Mouse (Mus musculus) layer of hippocampus, postnatal 10 days (tissue): ENCODE measurements around the gene R3hdml. TPM values are rescaled to one million over a fixed set of nuclear protein-coding genes. Genes with fewer than 3 reads are reported as not detected.
"Not testable (repeated sequence)": the region's sequence is repeated elsewhere in the genome, so short reads cannot be mapped to it uniquely, and the experiment has no call there.

Experiments used
- DNase-seq, 2 experiments: peaks; one replicate each; pipeline ENCODE4 v3.0.0; 2021; ENCODE audit warnings: low spot score in 2 of 2
- long read RNA-seq: library from polyadenylated mRNA; stranded (forward); transcript quantifications from one replicate; pipeline ENCODE4 v2.0.0, GENCODE M21; 2023
- total RNA-seq, 2 experiments: library from RNA; stranded (reverse); gene quantifications; 2 replicates each; pipeline ENCODE4 v1.2.3; 2021

Gene R3hdml
- total RNA-seq: under 1 TPM; 0.51 to 0.55 TPM
- long read RNA-seq, partial matches to known transcripts: 0 of 1 reads
- long read RNA-seq, other reads (novel, unspliced or antisense): 1 of 1 reads

DNA sequence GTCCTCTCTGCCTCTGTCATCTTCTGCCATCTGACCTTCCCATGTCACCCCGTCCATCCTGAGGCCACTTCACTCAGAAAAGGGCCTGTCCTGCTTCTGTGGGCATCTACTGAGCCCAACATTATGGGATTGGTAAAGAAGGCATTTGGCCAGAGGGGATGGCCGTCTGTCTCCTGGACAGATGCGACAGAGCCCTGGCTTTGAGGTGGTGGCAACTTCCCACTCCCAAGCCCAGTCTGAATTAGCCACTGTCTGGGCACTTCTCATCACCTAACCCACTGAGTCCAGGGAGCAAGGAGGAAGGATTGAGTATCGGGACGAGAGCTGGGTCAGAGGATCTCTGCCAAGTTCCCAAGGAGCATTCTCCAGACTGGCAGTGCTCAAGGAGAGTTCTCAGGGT is at the start of gene R3hdml:
TSS of gene R3hdml (plus strand) at position 301 of the 400 bp plus-strand sequence.
- no peak for DNase-seq

DNA sequence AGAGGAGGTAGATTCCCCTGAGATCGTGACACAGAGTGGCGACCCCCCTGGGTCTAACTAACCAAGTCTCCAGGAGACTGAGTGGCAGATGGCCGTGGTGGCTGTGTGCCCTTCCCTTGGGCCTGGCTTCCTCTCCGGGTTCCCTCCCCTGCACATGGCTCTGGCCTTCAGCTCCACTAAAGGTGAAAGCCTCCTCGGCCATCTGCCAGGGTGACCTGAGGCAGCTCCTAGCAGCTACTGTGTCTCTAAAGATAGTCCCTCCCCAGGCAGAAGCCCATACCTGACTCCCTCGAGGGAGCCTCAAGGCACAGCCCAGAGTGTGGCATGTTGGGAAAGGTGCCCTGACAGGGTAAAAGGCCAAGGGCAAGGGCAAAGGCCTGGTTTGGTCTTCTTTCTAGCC is 48.6 kb upstream of the R3hdml start:
- DNase-seq: no peak

DNA sequence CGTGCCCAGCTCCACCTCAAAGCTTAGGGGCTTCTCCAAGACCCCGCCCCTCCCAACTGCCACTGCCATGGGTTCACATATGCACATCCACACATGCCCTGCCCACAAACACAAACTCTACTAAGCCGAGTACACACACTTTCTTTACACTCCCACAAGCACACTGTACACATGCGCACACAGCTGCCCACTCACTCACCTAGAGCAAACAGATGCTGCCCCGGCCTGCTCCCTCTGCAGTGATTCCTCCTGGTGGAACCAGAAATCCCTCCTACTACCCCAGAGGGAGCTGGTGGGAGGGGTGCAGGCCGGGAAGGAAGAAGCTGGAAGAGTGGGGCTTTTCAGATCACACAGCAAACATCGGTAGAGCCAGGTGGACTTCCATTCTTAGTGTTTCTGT is 48.1 kb upstream of the R3hdml start:
- no peak for DNase-seq

DNA sequence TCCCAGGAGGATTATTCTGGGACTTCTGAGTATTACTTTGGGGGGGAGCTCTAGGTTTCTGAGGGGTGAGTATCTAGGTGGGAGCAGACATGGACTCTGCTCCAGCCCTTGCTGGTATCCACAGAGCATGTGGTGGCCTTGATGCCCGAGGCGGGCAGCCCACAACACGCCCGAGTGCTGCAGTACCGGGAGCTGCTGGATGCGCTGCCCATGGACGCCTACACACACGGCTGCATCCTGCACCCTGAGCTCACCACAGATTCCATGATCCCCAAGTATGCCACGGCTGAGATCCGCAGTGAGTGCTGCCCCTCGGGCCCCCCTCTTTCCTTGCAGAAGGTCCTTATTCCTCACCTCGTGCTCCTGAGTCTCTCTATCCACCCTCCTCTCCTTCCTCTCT is 44.7 kb upstream of the R3hdml start:
- DNase-seq: no peak

DNA sequence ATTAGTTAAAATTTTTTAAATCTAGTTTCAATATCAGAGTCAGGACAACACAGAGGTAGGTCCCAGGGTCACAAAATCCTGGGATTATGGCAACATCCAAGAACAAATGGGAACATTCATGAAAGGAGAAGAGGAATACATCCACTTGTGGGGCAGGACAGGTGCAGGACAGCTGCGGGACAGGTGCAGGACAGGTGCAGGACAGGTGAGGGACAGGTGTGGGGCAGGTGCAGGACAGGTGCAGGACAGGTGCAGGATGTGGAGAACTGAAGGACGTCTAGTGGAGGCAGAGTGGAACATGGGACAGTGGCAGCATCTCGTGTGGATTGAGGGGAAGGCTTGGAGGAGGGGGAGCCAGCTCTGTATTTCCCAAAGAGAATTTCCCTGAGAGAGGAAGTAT is 42.8 kb upstream of the R3hdml start:
- no peak for DNase-seq

DNA sequence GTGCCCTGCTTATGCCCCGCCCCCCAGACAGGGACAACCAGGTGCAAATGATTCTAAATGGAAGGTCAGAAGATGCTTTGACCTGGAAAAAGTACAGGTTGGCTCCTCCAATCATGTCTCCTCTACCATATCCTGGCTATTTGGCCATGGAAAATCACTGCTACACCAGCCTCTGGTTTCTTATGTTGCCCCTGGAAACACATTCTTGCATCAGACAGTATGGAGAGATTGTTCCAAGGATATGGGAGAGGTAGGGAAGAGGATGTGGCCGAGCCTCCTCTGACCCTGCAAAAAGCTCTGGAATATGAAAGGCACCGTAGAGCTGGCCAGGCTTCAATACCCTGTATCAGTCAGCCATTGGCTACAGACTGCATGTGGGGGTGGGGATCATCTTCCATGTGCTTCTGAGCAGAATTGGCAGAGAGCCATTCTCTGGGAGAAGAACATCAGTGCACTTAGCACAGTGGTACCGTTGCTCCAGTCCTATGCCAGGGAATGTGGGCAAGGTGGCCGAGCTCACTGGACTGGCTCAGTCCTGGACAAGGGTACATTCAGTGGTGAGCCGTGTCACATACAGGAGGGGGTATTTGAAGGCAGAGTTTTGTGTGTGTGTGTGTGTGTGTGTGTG is 41.3 kb upstream of the R3hdml start:
- peak in 1 of 2 experiments; percentile 49 for DNase-seq

DNA sequence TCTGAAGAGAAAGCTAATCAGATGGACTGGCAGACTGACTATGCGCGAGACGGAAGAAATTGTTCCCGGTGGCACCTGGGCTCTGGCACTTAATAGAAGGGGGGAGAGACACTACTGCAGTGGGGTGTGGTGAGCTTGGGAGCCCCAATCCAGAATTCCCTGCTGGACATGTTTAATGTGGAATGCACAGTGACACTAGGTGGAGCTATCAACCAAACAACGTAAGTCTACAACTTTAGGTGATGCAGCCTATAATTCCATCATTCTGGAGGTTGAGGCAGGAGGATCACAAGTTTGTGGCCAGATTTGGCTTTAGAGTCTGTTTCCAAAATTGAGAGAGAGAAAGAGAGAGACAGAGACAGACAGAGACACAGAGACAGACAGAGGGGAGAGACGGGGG is 39.4 kb upstream of the R3hdml start:
- no peak for DNase-seq

DNA sequence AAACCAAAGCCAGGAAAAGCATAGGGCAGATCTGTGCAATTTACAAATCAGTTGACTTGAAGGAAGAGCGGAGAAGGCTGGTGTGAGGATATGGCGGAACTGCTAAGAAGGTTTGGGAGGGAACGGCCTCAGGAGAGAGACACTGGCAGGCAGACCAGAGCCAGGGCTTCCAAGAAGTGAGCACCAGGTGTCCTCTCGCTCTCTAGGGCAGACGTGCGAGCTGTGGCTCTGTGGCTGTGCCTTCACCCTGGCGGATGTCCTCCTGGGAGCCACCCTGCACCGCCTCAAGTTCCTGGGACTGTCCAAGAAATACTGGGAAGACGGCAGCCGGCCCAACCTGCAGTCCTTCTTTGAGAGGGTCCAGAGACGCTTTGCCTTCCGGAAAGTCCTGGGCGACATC is 38.7 kb upstream of the R3hdml start:
- DNase-seq: no peak

DNA sequence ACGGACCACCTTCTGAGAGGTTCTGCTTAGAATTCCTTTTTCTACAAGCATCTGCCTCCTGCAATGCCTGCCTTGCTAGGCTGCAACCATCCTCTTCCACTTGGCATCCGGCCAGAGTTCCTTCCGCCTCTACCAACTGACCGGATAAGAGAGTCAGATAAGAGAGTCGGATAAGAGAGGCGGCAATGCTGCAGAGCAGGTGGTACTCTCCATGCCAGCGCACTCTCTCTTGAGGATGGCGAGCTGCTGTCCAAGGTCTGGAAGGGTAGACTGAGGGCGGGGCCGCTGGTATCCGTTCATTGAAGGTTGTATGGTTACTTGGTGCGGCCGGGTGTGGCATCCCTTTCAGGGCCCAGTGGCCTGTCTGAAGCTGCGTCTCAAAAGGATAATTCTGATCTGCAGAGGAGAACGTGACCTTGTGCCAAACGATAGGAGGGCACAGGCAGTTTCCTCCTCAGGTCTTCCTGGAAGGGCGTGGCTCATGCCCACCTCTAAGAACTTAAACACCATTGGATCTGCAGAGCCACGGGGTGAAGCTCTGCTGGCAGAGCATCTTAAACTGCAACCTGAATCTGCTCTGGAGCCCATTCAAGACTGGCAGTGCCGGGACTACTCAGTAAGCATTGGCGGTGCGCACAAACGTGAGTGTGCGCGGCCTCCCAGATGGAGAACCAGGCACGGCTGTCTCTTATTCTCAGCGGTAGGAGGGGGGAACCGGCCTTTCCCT is 33.4 kb upstream of the R3hdml start:
- DNase-seq: no peak

DNA sequence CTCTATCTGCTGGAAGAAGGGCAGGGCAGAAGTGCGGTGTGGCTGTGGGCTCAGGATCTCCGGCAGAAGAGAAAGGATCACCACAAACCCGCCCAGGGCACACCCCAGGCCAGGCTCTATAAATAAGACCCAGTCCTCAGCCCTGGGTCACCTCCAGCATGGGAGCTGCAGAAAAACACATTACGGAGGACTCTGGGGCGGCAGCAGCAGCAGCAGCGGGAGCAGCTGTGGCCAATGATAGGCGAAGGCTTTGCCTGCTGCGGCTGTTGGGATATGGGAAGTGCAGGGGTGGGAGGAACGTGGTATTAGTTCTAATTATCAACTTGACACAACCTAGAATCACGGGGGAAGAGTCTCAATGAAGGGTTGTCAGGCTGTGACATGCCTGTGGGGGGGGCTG is 32.7 kb upstream of the R3hdml start:
- DNase-seq: no peak

DNA sequence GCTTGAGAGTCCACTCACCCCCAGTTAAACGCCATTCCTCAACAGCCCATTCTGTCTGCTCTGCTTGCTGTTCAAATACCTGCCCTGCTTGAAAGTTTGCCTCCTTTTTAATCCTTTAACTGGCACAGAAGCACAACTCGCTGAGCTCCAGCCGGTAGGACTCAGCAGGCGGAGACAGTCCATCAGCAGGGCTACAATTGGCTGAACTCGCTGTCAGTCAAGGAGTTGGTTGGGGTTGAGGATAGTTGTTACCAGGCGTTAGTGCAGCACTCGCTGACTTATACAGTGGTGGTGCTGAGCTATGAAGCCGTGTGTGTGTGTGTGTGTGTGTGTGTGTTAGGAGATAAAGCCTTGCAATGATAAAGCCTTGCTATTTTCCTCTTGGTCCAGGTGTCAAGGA is 31.5 kb upstream of the R3hdml start:
- no peak for DNase-seq

DNA sequence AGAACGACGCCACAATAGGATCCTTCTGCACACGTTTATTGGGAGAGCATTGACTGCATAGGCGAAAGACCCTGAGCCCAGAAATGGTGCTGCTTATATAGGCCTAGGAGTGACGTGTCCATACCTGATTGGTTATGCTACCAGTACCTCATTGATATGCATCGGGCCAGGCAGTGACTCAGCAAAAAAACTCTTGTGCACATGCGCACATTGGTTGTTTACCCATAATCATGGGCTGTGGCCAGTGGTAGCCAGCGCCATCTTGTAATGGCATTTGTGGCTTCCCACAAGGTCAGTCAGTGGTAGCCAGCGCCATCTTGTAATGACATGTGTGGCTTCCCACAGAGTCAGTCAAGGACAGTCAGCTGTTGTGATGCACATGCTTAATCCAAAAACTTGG is 30.8 kb upstream of the R3hdml start:
- not testable (repeated sequence) for DNase-seq

DNA sequence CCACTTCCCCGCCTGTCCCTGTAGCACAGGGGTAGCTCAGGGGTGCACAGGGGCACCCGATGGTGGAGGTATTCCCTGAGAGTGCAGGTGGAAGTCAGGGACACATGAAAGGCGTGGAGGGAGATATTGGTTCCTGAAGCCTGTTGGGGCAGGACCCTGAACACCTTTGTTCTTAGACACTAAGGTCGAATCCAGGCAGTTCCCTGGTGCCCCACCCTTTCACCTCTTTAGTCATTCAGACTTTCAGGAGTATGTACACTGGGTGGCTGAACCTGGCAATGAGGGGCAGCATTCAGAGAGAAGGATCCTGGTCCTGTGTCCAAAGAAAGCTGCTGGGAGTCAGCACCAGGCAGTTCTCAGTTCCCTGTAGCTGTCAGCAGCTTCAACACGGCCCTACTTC is 29.7 kb upstream of the R3hdml start:
- DNase-seq: no peak

DNA sequence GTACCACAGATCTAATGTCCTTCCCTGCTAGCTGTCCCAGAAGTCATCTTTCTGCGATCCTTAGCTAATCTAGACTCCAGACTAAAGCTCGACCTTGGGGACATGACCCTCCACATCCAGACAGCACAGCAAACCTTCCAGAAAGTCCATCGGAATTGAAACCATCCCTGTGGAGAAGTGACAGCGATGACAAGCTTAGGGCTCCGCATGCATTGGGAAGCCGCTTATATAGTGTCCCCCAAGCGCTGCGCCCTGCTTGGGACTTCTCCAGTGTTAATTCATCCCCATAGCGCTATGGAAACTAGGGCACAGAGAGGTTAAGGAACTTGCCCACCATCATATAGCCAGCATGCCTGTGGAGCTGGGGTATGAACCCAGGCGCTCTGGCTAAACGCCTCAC is 29.3 kb upstream of the R3hdml start:
- no peak for DNase-seq

DNA sequence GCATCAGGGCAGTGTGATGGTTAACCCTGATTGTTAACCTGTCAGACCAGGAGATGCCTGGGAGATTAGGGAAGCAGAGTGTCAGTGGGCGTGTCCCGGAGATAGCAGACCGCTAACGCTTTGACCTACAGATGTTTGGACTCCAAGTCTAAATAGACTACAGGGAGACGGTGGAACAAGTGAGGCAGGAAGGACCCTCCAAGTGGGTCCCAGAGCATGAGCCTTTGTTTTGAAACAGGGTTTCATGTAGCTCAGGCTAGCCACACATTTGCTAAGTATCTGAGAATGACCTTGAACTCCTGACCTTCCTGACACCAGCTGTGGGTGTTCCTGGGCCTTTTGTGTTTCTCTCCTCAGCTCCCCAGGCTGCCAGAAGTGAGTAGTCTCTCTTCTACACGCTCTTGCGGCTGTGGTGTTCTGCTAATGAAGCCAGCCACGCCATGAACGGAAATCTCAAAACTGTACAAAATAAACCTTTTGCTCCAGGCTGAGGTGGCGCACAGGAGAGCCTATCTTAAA is 28.8 kb upstream of the R3hdml start:
- DNase-seq: no peak

DNA sequence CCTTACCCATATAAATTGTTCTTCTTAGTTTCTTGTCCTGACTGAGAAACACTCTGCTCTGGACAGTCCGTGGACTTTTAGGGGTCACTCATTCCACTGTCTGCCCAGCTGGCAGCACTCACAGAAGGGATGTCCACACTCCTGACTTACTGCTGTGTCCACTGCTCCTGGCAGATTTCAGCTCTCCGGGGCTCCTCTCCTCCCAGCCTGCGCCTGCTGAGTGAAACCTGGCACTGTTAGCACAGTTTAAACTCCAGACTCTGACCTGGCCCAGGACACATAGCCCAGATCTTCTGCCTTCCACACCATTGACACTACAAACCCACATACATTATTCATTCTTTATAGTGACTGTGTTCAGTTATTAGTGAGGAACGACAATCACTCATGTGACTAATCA is 28.1 kb upstream of the R3hdml start:
- DNase-seq: no peak

DNA sequence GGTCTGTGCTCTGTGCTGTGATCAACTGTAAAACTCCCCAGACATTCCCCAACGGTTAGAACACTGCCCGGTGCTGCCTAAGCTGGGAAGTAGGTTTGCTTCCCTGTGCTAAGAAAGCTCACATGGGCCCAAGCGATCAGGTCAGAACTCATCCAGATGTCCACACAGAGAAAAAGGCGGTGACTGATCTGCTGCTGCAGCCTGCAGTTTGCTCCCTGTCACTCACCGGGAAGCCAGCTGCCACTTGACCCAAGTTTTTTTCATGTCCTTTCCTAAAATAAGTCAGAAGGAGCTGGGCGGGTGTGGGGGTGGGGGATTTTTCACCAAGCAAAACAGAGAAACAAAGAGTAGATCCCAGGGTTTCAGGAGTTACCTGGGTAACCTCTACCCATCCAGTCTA is 27.6 kb upstream of the R3hdml start:
- no peak for DNase-seq

DNA sequence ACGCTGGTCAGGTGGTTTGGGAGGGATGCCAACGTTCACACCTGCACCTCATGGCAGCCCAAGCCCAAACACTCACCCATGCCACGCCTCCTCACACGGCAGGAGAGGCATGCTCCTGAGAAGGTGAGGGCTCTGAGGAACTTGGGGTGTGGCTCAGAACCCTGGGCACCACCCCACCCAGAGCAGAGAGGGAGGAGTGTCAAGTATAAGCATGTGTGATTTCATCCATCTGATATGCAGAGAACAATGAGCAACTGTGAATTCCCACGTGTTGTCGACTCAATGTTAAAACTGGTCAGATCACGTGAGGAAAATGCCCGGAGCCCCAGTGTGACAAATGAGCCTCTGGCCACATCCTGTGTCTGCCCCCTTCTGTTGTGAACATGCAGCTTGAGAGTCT is 25.3 kb upstream of the R3hdml start:
- DNase-seq: no peak

DNA sequence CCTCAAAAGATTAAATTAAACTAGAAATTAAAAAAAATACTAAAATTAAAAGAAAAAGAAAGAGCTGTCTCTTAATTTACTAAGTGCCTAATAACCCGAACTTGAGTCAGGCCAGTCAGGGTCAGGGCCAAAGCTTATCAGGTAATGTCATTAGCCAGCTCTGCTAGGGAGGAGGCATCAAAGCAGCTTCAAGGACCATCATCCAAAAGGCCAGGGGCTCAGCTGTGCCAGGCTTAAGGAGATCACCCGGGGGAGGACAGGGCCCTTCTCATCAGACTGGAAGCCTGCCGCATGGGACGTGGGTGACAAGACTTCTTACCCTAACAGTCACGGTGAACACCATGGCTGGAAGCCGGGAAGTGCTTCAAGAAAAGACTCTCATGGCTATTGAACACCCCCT is 24.5 kb upstream of the R3hdml start:
- no peak for DNase-seq

DNA sequence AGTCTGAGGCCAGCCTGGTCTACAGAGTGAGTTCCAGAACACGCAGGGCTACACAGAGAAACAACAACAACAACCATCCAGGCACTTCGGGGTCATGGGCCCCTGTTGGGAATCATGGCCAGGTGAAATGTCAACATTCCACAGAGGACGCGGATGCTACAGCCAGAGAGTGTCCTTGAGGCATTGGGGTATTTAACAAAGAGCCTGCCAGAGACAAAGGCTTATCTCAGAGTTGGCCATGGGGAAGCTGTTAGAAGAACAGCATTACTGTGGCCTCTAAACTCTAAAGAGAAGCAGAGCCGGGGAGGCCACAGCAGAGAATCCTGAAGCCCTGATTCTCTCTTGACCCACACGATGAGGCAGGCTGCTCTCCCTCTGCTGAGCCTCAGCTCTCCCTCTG is 23.3 kb upstream of the R3hdml start:
- no peak for DNase-seq

DNA sequence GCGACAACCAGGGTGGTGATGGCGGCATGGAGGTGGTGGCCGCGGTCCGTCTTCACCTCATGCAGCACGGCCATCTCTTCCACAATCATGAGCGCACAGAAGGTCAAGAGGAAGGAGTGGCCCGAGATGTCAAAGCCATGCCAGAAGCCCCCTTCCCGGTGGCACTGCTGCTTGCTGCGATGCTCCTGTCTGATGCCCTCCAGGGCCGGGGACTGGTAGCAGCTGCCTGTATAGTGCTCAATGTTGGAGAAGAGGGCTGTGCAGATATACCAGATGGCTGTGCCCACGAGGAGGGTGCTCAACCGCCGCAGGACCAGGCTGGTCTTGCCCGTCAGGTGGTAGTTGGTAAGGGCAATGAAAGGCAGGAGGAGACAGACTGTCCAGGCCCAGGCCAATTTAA is 22.4 kb upstream of the R3hdml start:
- DNase-seq: no peak

DNA sequence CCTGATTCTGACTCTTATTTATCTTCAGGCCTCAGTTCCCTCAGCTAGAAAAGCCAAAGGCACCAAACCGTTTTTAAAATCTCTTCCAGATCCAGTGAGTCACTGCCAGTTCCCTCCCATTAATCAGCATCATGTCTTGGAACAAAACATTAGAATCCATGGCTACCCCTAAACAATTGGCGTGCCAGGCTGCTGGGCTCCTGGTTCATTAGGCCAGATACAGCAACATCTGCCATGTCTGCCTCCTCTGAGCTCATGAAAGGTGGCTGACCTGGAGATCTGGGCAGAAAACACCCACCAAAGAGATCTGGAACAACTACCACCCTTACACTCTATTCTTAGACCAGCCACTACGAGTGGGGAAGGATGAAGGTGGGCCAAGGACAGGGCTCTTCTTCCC is 21.0 kb upstream of the R3hdml start:
- DNase-seq: no peak
